Mouse (Mus musculus): Measurements from ENCODE around the gene Trpc3. TPM values are rescaled to one million over a fixed set of nuclear protein-coding genes. Genes with fewer than 3 reads are reported as not detected.
A peak's percentile ranks its signal among the peaks of the same experiment; 100 is the strongest.

Gene Trpc3
- total RNA-seq (2012; rRNA removed) (not detected in 2 replicates), total RNA-seq (2014; rRNA removed) (not detected in 2 replicates), polyA plus RNA-seq (2012; ENCODE audit: insufficient read length, low read depth) (not detected in 2 replicates)

GRCm38 (mm10) chr3:36689392-36690291 lies at the start of gene Trpc3:
TSS of gene Trpc3 (minus strand) at chr3:36690167.
- no peak for DNase-seq (ENCODE audit: extremely low read depth)
- dilution Hi-C loops (cut with MboI; ENCODE audit: extremely low pct_ligation_motif_present, extremely low pct_unique_long_range_greater_than_20kb, low sequenced_read_pairs) (no loop called here), in situ Hi-C loops (cut with MboI; ENCODE audit: low pct_ligation_motif_present, low pct_unique_long_range_greater_than_20kb, low sequenced_read_pairs) (no loop called here)
- TF ChIP-seq TCF12 (IDR thresholded peaks at IDR 0.05; ENCODE audit: low read depth, low read length) (no peak), PAX5 (IDR thresholded peaks at IDR 0.05; ENCODE audit: low read length) (no peak), ZC3H11A (IDR thresholded peaks at IDR 0.05; ENCODE audit: low read depth, low read length) (no peak), RAD21 (IDR thresholded peaks at IDR 0.05; ENCODE audit: low read depth, low read length) (no peak), NELFE (IDR thresholded peaks at IDR 0.05; ENCODE audit: low read depth, low read length) (no peak), SMC3 (IDR thresholded peaks at IDR 0.05; ENCODE audit: low read depth, low read length) (no peak), USF1 (IDR thresholded peaks at IDR 0.05; ENCODE audit: low read depth, low read length) (no peak), ZNF384 (IDR thresholded peaks at IDR 0.05; ENCODE audit: low read depth, low read length) (no peak), ZMIZ1 (IDR thresholded peaks at IDR 0.05; ENCODE audit: low read depth, low read length) (no peak)
- no peak within 1 kb of the TSS for H3K4me3 ChIP-seq (replicated peaks in 1 of 3; ENCODE audit: low read depth in 2 of 3, low read length in 2 of 3, poor library complexity in 1 of 3)
- no peaks in the 10 kb centered on the region for H3K27me3 ChIP-seq (replicated peaks)
- H3K4me1 ChIP-seq (ENCODE audit: control insufficient read depth in 1 of 2, insufficient read depth in 2 of 2), result no peaks in the 10 kb centered on the region
- no peak within 1 kb of the TSS for H3K27ac ChIP-seq (ENCODE audit: insufficient read depth, low read depth)
- peaks cover 3% of the 10 kb centered on the region for H3K9me3 ChIP-seq (replicated peaks; ENCODE audit: low read length)
- no peak within 1 kb of the TSS for H3K9ac ChIP-seq (ENCODE audit: insufficient read depth, low read depth)
- H3K4me2 ChIP-seq (ENCODE audit: insufficient read depth, low read depth, poor library complexity, severe bottlenecking), result no peak within 1 kb of the TSS
- H3K36me3 ChIP-seq (replicated peaks in 1 of 2; ENCODE audit: control insufficient read depth in 1 of 2, insufficient read depth in 1 of 2, low read length in 1 of 2), result no peaks in the 10 kb centered on the region
- no peaks in the 10 kb centered on the region for H3K79me2 ChIP-seq (replicated peaks; ENCODE audit: control insufficient read depth, extremely low read depth, insufficient read depth, poor library complexity, severe bottlenecking)

GRCm38 (mm10) chr3:36738071-36738470 lies 48.1 kb upstream of the Trpc3 start:
- dilution Hi-C loops (cut with MboI; ENCODE audit: extremely low pct_ligation_motif_present, extremely low pct_unique_long_range_greater_than_20kb, low sequenced_read_pairs), result no loop called here
- no peaks in the 10 kb centered on the region for H3K36me3 ChIP-seq (replicated peaks in 1 of 2; ENCODE audit: control insufficient read depth in 1 of 2, insufficient read depth in 1 of 2, low read length in 1 of 2)
- H3K27me3 ChIP-seq (replicated peaks), result no peaks in the 10 kb centered on the region
- TF ChIP-seq MEF2A (IDR thresholded peaks at IDR 0.05; ENCODE audit: borderline replicate concordance, low read depth, low read length) (no peak), MYC (IDR thresholded peaks at IDR 0.05; ENCODE audit: low read depth, low read length) (no peak), MAX (IDR thresholded peaks at IDR 0.05; ENCODE audit: low read length) (no peak), RAD21 (IDR thresholded peaks at IDR 0.05; ENCODE audit: low read depth, low read length) (no peak), CHD1 (IDR thresholded peaks at IDR 0.05; ENCODE audit: low read depth, low read length) (no peak), JUND (conservative IDR thresholded peaks at IDR 0.05; ENCODE audit: low read depth, low read length) (no peak), MXI1 (IDR thresholded peaks at IDR 0.05; ENCODE audit: low read depth, low read length) (no peak), ELF1 (IDR thresholded peaks at IDR 0.05; ENCODE audit: low read depth, low read length) (no peak)
- peaks cover 4 to 11% of the 10 kb centered on the region in 2 experiments; a peak in 3 of 4 replicates for H3K4me1 ChIP-seq (ENCODE audit: control insufficient read depth in 1 of 2, insufficient read depth in 2 of 2)
- no peak overlapping the region for H3K4me3 ChIP-seq (replicated peaks in 1 of 3; ENCODE audit: low read depth in 2 of 3, low read length in 2 of 3, poor library complexity in 1 of 3)
- H3K27ac ChIP-seq (ENCODE audit: insufficient read depth, low read depth), result no peak overlapping the region
- no peak for DNase-seq (ENCODE audit: extremely low read depth)
- no peaks in the 10 kb centered on the region for H3K79me2 ChIP-seq (replicated peaks; ENCODE audit: control insufficient read depth, extremely low read depth, insufficient read depth, poor library complexity, severe bottlenecking)
- no peaks in the 10 kb centered on the region for H3K9me3 ChIP-seq (replicated peaks; ENCODE audit: low read length)
- H3K4me2 ChIP-seq (ENCODE audit: insufficient read depth, low read depth, poor library complexity, severe bottlenecking), result peak overlapping the region; percentile 46
- no peak overlapping the region for H3K9ac ChIP-seq (ENCODE audit: insufficient read depth, low read depth)
- in situ Hi-C loops (cut with MboI; ENCODE audit: low pct_ligation_motif_present, low pct_unique_long_range_greater_than_20kb, low sequenced_read_pairs), result no loop called here

All from CH12.LX (cell line).